Comparison of ENCODE assay signal across 7 mouse cellular contexts in genomic region chr16:16303888-16304287, GRCm38 (mm10). TPM values are rescaled to one million over a fixed set of nuclear protein-coding genes. Genes with fewer than 3 reads are reported as not detected.
DNase-seq lines count a peak whose midpoint lies in the region; ATAC-seq lines count a peak whose summit lies in the region.

No protein-coding gene starts in this region.

- H3K27ac ChIP-seq in neural tube, embryonic 11.5 days (ENCODE audit: low read depth, low read length), result no peak overlapping the region
- peak overlapping the region; percentile 97 for H3K27ac ChIP-seq in embryonic facial prominence, embryonic 13.5 days
- H3K27ac ChIP-seq in liver, embryonic 11.5 days (ENCODE audit: low read depth, low read length), result peak overlapping the region; percentile 90; the same call in 1 of the 2 replicates

- H3K27me3 ChIP-seq in neural tube, embryonic 11.5 days (ENCODE audit: control insufficient read depth, insufficient read depth, low read length), result no peaks in the 10 kb centered on the region
- no peaks in the 10 kb centered on the region for H3K27me3 ChIP-seq in embryonic facial prominence, embryonic 13.5 days
- H3K27me3 ChIP-seq in liver, embryonic 11.5 days (replicated peaks; ENCODE audit: control insufficient read depth, insufficient read depth, low read length), result no peaks in the 10 kb centered on the region

- DNase-seq in neural tube, embryonic 11.5 days (ENCODE audit: low spot score), result no peak
- DNase-seq in neural tube, embryonic 10.5 days (ENCODE audit: extremely low spot score, low spot score), result no peak
- no peak for DNase-seq in liver, embryonic 11.5 days (ENCODE audit: low spot score)
- no peak for DNase-seq in adrenal gland, adult 8-10 months
- no peak for DNase-seq in yolk sac, embryonic 10.5 days (ENCODE audit: low spot score)
- no peak for DNase-seq in ovary, postnatal 36 days (ENCODE audit: low spot score)

- H3K4me1 ChIP-seq in neural tube, embryonic 11.5 days (ENCODE audit: control insufficient read depth, insufficient read depth, low read length), result peaks cover 7% of the 10 kb centered on the region
- peaks cover 15% of the 10 kb centered on the region for H3K4me1 ChIP-seq in embryonic facial prominence, embryonic 13.5 days
- H3K4me1 ChIP-seq in liver, embryonic 11.5 days (replicated peaks; ENCODE audit: control insufficient read depth, insufficient read depth, low read length), result peaks cover 6% of the 10 kb centered on the region; the same call in 1 of the 2 replicates

- no peak overlapping the region for H3K9ac ChIP-seq in neural tube, embryonic 11.5 days (ENCODE audit: low read length)
- H3K9ac ChIP-seq in embryonic facial prominence, embryonic 13.5 days, result peak overlapping the region; percentile 88
- H3K9ac ChIP-seq in liver, embryonic 11.5 days (ENCODE audit: low read depth, low read length), result peak overlapping the region; percentile 96

- H3K9me3 ChIP-seq in neural tube, embryonic 11.5 days (ENCODE audit: control insufficient read depth, low read length), result no peaks in the 10 kb centered on the region
- no peaks in the 10 kb centered on the region for H3K9me3 ChIP-seq in embryonic facial prominence, embryonic 13.5 days
- H3K9me3 ChIP-seq in liver, embryonic 11.5 days (ENCODE audit: control insufficient read depth, low read length), result no peaks in the 10 kb centered on the region

- H3K4me2 ChIP-seq in neural tube, embryonic 11.5 days (ENCODE audit: low read depth), result peak overlapping the region; percentile 85
- peak overlapping the region; percentile 75 for H3K4me2 ChIP-seq in embryonic facial prominence, embryonic 13.5 days
- H3K4me2 ChIP-seq in liver, embryonic 11.5 days, result peak overlapping the region; percentile 82

- H3K36me3 ChIP-seq in neural tube, embryonic 11.5 days (ENCODE audit: control insufficient read depth, insufficient read depth, low read length), result no peaks in the 10 kb centered on the region
- H3K36me3 ChIP-seq in embryonic facial prominence, embryonic 13.5 days, result peaks cover 23% of the 10 kb centered on the region
- H3K36me3 ChIP-seq in liver, embryonic 11.5 days (ENCODE audit: control insufficient read depth, insufficient read depth, low read length), result peaks cover 12% of the 10 kb centered on the region; the same call in 1 of the 2 replicates

- ATAC-seq in neural tube, embryonic 11.5 days (ENCODE audit: insufficient read depth, low FRiP score, low TSS enrichment), result no peak
- no peak for ATAC-seq in embryonic facial prominence, embryonic 13.5 days (ENCODE audit: insufficient number of reproducible peaks, insufficient read depth, low FRiP score, low TSS enrichment, low read depth)
- no peak for ATAC-seq in liver, embryonic 11.5 days (replicated peaks; ENCODE audit: low FRiP score)

- peak overlapping the region; percentile 88 for H3K4me3 ChIP-seq in neural tube, embryonic 11.5 days (ENCODE audit: low read depth, low read length)
- peak overlapping the region; percentile 94 for H3K4me3 ChIP-seq in embryonic facial prominence, embryonic 13.5 days
- peak overlapping the region; percentile 89 for H3K4me3 ChIP-seq in liver, embryonic 11.5 days (ENCODE audit: low read depth, low read length)

- WGBS in neural tube, embryonic 11.5 days, result 23% methylated on average over 7 of the region's 7 CpGs
- WGBS in embryonic facial prominence, embryonic 13.5 days, result 19% methylated on average over 7 of the region's 7 CpGs
- WGBS in liver, embryonic 11.5 days, result 18% methylated on average over 7 of the region's 7 CpGs

RNA-seq across cellular contexts. Expression of gene Yars2, which starts 1.1 kb away (rescaled TPM):
- polyA plus RNA-seq in neural tube, embryonic 11.5 days (2014; fragmentation: Nextera tagmentation; extraction: Ambion mirVana), result 36.9 and 44.2 TPM in 2 replicates
- polyA plus RNA-seq in embryonic facial prominence, embryonic 13.5 days (2015; fragmentation: Nextera tagmentation; extraction: Ambion mirVana), result 37.8 and 39.5 TPM in 2 replicates
- polyA plus RNA-seq in liver, embryonic 11.5 days (2014; fragmentation: Nextera tagmentation; extraction: Ambion mirVana), result 62.9 and 67.1 TPM in 2 replicates
- total RNA-seq in adrenal gland, adult 8-10 months (2022), result 10 to 100 TPM; 30.4 to 38.0 (median 34.3) TPM

RNA-seq across cellular contexts. Expression of gene Dnm1l, which starts 54.9 kb away (rescaled TPM):
- polyA plus RNA-seq in neural tube, embryonic 11.5 days (2014; fragmentation: Nextera tagmentation; extraction: Ambion mirVana), result 74.1 and 80.9 TPM in 2 replicates
- polyA plus RNA-seq in embryonic facial prominence, embryonic 13.5 days (2015; fragmentation: Nextera tagmentation; extraction: Ambion mirVana), result 62.0 and 67.1 TPM in 2 replicates
- 52.9 and 55.1 TPM in 2 replicates for polyA plus RNA-seq in liver, embryonic 11.5 days (2014; fragmentation: Nextera tagmentation; extraction: Ambion mirVana)
- total RNA-seq in adrenal gland, adult 8-10 months (2022), result 10 to 100 TPM; 77.3 to 91.9 (median 87.0) TPM
